Mouse (Mus musculus) heart, embryonic 11.5 days (tissue): ENCODE data around the gene Fcgr4. TPM values are rescaled to one million over a fixed set of nuclear protein-coding genes. Genes with fewer than 3 reads are reported as not detected.
"Not testable (repeated sequence)": the region's sequence is repeated elsewhere in the genome, so short reads cannot be mapped to it uniquely, and the experiment has no call there.

Experiments used
- ATAC-seq: fragments of 200-750 bp; cut with Nextera tagmentation; replicated peaks from 2 replicates; pipeline ENCODE4 v1.8.0; 2017; ENCODE audit warnings: moderate library complexity; ENCODE audit not compliant: insufficient number of reproducible peaks, low FRiP score, low TSS enrichment
- H3K27ac ChIP-seq: fragments of 300-500 bp; sonication (generic); 2 replicates; pipeline ENCODE4 v1.5.1; 2014; ENCODE audit warnings: mild to moderate bottlenecking, low read depth, low read length
- H3K27me3 ChIP-seq: fragments of 300-500 bp; sonication (generic); 2 replicates; pipeline ENCODE4 v1.6.1; 2014; ENCODE audit warnings: mild to moderate bottlenecking, low read length, mixed read lengths; ENCODE audit not compliant: control insufficient read depth, insufficient read depth
- H3K36me3 ChIP-seq: fragments of 300-500 bp; sonication (generic); 2 replicates; pipeline ENCODE4 v1.6.1; 2014; ENCODE audit warnings: mild to moderate bottlenecking, low read length, moderate library complexity, mixed read lengths; ENCODE audit not compliant: control insufficient read depth, insufficient read depth
- H3K4me1 ChIP-seq: fragments of 300-500 bp; sonication (generic); 2 replicates; pipeline ENCODE4 v1.6.1; 2014; ENCODE audit warnings: low read length; ENCODE audit not compliant: control insufficient read depth, insufficient read depth
- H3K4me2 ChIP-seq: fragments of 300-500 bp; sonication (generic); 2 replicates; pipeline ENCODE4 v1.6.1; 2014; ENCODE audit warnings: mild to moderate bottlenecking, moderate library complexity
- H3K4me3 ChIP-seq: fragments of 300-500 bp; sonication (generic); 2 replicates; pipeline ENCODE4 v1.5.1; 2014; ENCODE audit warnings: low read depth, low read length
- H3K9ac ChIP-seq: fragments of 300-500 bp; sonication (generic); 2 replicates; pipeline ENCODE4 v1.6.1; 2014; ENCODE audit warnings: mild to moderate bottlenecking, low read depth, low read length, moderate library complexity
- H3K9me3 ChIP-seq: fragments of 300-500 bp; sonication (generic); replicated peaks from 2 replicates; pipeline ENCODE4 v1.6.1; 2016; ENCODE audit warnings: low read length; ENCODE audit not compliant: control insufficient read depth
- WGBS: fragments of 180-500 bp; shearing (Covaris S2); extraction: QIAGEN DNeasy Blood & Tissue Kit; methylation state at CpG from one replicate; pipeline ENCODE4 v1.1.7; 2014; ENCODE audit not compliant: insufficient replicate concordance; 5-methylcytosine and 5-hydroxymethylcytosine counted together
- polyA plus RNA-seq: library from polyadenylated mRNA; unstranded; fragments of >200 nt; fragmentation: Nextera tagmentation; extraction: Ambion mirVana; gene quantifications from 2 replicates; pipeline ENCODE4 v1.2.1, GENCODE M21; 2014

Gene Fcgr4
- polyA plus RNA-seq, 1 experiment from 2014 or later: not detected

- H3K9me3 ChIP-seq: no peaks in the 10 kb centered on the region
- peaks cover 3% of the 10 kb centered on the region; the same call in 1 of the 2 replicates for H3K4me1 ChIP-seq
- H3K36me3 ChIP-seq: no peaks in the 10 kb centered on the region
- H3K27ac ChIP-seq: no peak overlapping the region
- peak overlapping the region; percentile 16; the same call in 1 of the 2 replicates for H3K4me2 ChIP-seq
- WGBS: 57% methylated on average over 10 of the region's 10 CpGs
- H3K4me3 ChIP-seq: no peak overlapping the region
- ATAC-seq: no peak
- H3K27me3 ChIP-seq: no peaks in the 10 kb centered on the region
- no peak overlapping the region; the same call in 1 of the 2 replicates for H3K9ac ChIP-seq
Measured at GRCm38 (mm10) chr1:171049263-171049662, 30.5 kb downstream of the Fcgr4 start.

GRCm38 (mm10) chr1:171050774-171051173 lies 32.1 kb downstream of the Fcgr4 start:
- Histone ChIP-seq H3K36me3 (no peaks in the 10 kb centered on the region), H3K4me2 (no peak overlapping the region), H3K27ac (no peak overlapping the region), H3K9me3 (no peaks in the 10 kb centered on the region), H3K9ac (no peak overlapping the region), H3K4me3 (no peak overlapping the region), H3K27me3 (no peaks in the 10 kb centered on the region), H3K4me1 (no peaks in the 10 kb centered on the region)
- no peak for ATAC-seq
- WGBS: 67% methylated on average over 7 of the region's 7 CpGs

- no peak overlapping the region for H3K27ac ChIP-seq
- no peaks in the 10 kb centered on the region for H3K36me3 ChIP-seq
- no peak overlapping the region for H3K4me3 ChIP-seq
- H3K9ac ChIP-seq: no peak overlapping the region
- no peaks in the 10 kb centered on the region for H3K4me1 ChIP-seq
- 80% methylated on average over 6 of the region's 6 CpGs for WGBS
- no peaks in the 10 kb centered on the region for H3K9me3 ChIP-seq
- no peak overlapping the region for H3K4me2 ChIP-seq
- ATAC-seq: no peak
- H3K27me3 ChIP-seq: no peaks in the 10 kb centered on the region
Measured at GRCm38 (mm10) chr1:171053305-171053704, 34.6 kb downstream of the Fcgr4 start.

GRCm38 (mm10) chr1:171057253-171057652 lies 38.5 kb downstream of the Fcgr4 start:
- Histone ChIP-seq H3K27ac (no peak overlapping the region), H3K9me3 (no peaks in the 10 kb centered on the region), H3K27me3 (no peaks in the 10 kb centered on the region), H3K4me2 (no peak overlapping the region), H3K4me3 (no peak overlapping the region), H3K9ac (no peak overlapping the region), H3K4me1 (peaks cover 3% of the 10 kb centered on the region; the same call in 1 of the 2 replicates), H3K36me3 (no peaks in the 10 kb centered on the region)
- WGBS: 87% methylated on average over 5 of the region's 5 CpGs
- ATAC-seq: no peak; the same call in 1 of the 2 replicates

GRCm38 (mm10) chr1:171059203-171059602 lies 40.5 kb downstream of the Fcgr4 start:
- Histone ChIP-seq H3K9ac (no peak overlapping the region), H3K4me1 (peaks cover 3% of the 10 kb centered on the region; the same call in 1 of the 2 replicates), H3K27me3 (peaks cover 8% of the 10 kb centered on the region), H3K9me3 (no peaks in the 10 kb centered on the region), H3K4me3 (no peak overlapping the region), H3K4me2 (no peak overlapping the region), H3K36me3 (no peaks in the 10 kb centered on the region), H3K27ac (no peak overlapping the region)
- WGBS: 61% methylated on average over 2 of the region's 2 CpGs
- no peak for ATAC-seq

DNA sequence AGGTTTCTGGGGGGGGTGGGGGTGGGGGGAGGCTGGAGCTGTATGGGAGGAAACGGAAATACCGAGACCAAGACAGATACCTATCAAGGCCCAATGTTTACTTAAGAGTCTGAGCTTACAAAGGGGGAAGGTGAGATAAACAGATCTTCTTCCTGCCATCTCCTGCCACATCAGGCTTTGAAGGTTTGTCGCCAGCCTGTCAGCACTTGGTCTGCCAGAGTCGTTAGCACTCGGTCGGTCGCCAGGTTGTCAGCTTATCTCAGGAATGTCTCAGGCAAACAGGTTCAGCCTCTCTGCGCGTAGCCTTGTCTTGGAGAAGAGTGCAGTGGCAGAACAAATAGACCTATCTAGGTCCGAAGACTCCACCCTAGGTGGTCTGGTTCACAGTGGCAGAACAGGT lies 41.7 kb downstream of the Fcgr4 start:
- H3K4me2 ChIP-seq: peak overlapping the region; percentile 47

DNA sequence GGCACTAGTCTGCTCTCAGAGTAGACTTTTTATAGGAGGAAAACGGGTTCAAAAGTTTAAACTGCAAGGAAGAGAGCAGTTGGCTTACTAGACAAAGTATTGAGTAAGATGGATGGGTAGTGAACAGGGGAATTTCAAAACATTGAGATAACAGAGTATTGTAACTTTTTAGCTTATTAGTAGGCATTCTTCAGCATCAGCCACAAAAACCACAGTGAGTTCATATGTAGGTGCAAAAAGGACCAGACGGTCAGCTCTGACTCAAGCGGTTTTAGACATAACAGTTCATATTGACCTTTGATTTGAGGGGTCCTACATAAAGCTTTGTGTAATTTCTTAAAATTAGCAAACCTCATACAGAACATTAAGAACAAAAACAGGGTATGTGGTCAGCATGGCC lies 42.8 kb downstream of the Fcgr4 start:
- H3K27ac ChIP-seq: no peak overlapping the region
- H3K36me3 ChIP-seq: no peaks in the 10 kb centered on the region
- no peak overlapping the region for H3K4me2 ChIP-seq
- H3K4me3 ChIP-seq: no peak overlapping the region
- 84% methylated on average over 3 of the region's 3 CpGs for WGBS
- H3K9ac ChIP-seq: no peak overlapping the region
- peaks cover 18% of the 10 kb centered on the region for H3K27me3 ChIP-seq
- no peaks in the 10 kb centered on the region for H3K9me3 ChIP-seq
- H3K4me1 ChIP-seq: peaks cover 3% of the 10 kb centered on the region; the same call in 1 of the 2 replicates
- ATAC-seq: no peak

More for the DNA sequence above, 41.7 kb downstream of the Fcgr4 start:
- Histone ChIP-seq H3K9ac (no peak overlapping the region), H3K27ac (no peak overlapping the region), H3K4me3 (peak overlapping the region; percentile 17; the same call in 1 of the 2 replicates), H3K36me3 (no peaks in the 10 kb centered on the region), H3K27me3 (peaks cover 14% of the 10 kb centered on the region), H3K4me1 (peaks cover 3% of the 10 kb centered on the region; the same call in 1 of the 2 replicates), H3K9me3 (no peaks in the 10 kb centered on the region)
- WGBS: 8% methylated on average over 10 of the region's 10 CpGs
- no peak for ATAC-seq

- Histone ChIP-seq H3K9ac (0 out of 2 replicates have a peak overlapping the region, but pooled peaks have one; percentile 1), H3K4me2 (peak overlapping the region; percentile 54), H3K27me3 (peaks cover 22% of the 10 kb centered on the region), H3K4me3 (peak overlapping the region; percentile 41)
- ATAC-seq: peak; percentile 69
- whole genome bisulfite sequencing: 7% methylated on average over 37 of the region's 61 CpGs
- H3K36me3 ChIP-seq, H3K9me3 ChIP-seq, H3K27ac ChIP-seq, H3K4me1 ChIP-seq: not testable (repeated sequence)
Measured at GRCm38 (mm10) chr1:171063569-171064490, 45.1 kb downstream of the Fcgr4 start.
